Mouse (Mus musculus): ENCODE results near the gene Skap2. TPM values are rescaled to one million over a fixed set of nuclear protein-coding genes. Genes with fewer than 3 reads are reported as not detected.

Skap2 gene
- polyA plus RNA-seq, 1 experiment = 8.9 TPM

DNA sequence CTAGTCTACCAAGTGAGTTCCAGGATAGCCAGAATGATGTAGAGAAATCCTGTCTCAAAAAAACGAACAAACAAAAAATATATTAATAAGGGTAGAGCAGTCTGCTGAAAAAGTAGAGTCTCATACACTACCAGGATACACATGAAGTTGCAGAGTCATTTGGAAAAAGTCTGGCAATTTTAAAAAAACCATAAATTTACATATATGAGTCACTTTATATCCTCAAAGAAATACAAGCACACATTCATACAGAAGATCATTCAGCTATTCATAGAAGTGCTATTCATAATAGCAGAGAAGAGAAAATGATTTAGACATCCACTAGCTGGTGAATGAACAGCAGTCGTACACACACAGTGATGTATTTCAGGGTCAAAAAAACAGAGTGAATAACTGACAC is 24.4 kb downstream of the Skap2 start:
- H3K27ac ChIP-seq (ENCODE audit: control insufficient read depth, insufficient read depth, low read length) = no peak overlapping the region
- no peak overlapping the region for H3K4me3 ChIP-seq (ENCODE audit: control insufficient read depth, insufficient read depth, low read length)
- no peak for TF ChIP-seq POLR2A (IDR thresholded peaks at IDR 0.05; ENCODE audit: control insufficient read depth, extremely low read depth, insufficient read depth, low read length, poor library complexity)
- H3K4me1 ChIP-seq (replicated peaks; ENCODE audit: control insufficient read depth, insufficient read depth, low read length) = no peaks in the 10 kb centered on the region; the same call in 1 of the 2 replicates
- no peaks in the 10 kb centered on the region for H3K27me3 ChIP-seq (ENCODE audit: control insufficient read depth, insufficient read depth, low read length)
- H3K36me3 ChIP-seq (ENCODE audit: control insufficient read depth, insufficient read depth, low read length) = no peaks in the 10 kb centered on the region
- no peak for DNase-seq
- WGBS = 91% methylated on average over 2 of the region's 2 CpGs

DNA sequence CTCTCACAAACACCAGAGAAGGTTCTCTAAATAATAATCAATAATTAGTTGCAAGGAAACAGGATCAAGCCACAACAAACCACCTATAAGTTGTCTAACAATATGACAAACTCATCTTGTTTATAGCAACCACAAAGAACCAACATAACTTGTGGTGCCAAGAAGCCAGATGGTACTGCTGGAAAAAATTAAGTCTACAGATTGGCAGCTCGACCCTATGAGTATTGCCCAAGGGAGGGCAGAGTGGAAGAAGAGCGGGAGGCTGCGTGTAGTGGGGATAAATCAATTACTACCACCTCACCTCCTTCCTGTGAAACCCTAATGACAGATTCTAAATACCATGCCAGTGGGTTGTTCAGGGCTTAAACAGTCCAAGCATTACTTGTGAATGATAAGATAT is 34.7 kb downstream of the Skap2 start:
- Histone ChIP-seq H3K27ac (ENCODE audit: control insufficient read depth, insufficient read depth, low read length) (no peak overlapping the region), H3K4me3 (ENCODE audit: control insufficient read depth, insufficient read depth, low read length) (no peak overlapping the region), H3K4me1 (replicated peaks; ENCODE audit: control insufficient read depth, insufficient read depth, low read length) (no peaks in the 10 kb centered on the region), H3K27me3 (ENCODE audit: control insufficient read depth, insufficient read depth, low read length) (no peaks in the 10 kb centered on the region), H3K36me3 (ENCODE audit: control insufficient read depth, insufficient read depth, low read length) (no peaks in the 10 kb centered on the region)
- TF ChIP-seq CTCF (IDR thresholded peaks at IDR 0.05; ENCODE audit: borderline replicate concordance, control insufficient read depth, extremely low read depth, insufficient read depth, low read length, poor library complexity) (no peak), POLR2A (IDR thresholded peaks at IDR 0.05; ENCODE audit: control insufficient read depth, extremely low read depth, insufficient read depth, low read length, poor library complexity) (no peak)
- DNase-seq = no peak
- WGBS = 94% methylated on average over 3 of the region's 3 CpGs

DNA sequence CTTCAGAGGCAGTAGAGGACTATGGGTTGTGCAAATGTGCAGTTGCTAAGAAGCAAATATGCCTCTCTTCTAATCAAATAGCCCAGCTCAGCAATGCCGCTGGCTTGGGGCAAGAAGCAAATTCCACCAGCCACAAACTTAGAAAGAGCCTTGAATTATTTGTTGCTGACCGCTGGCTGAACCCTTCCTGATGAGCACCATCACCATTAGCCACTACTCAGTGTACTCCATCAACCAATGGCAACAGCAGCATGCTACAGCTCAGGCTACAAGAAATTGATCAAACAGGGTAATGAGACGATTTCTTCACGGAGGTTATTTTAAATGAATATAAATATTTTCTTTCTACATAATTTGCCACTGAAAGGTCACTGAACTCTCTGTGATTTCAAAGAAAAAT is 36.6 kb downstream of the Skap2 start:
- TF ChIP-seq POLR2A (IDR thresholded peaks at IDR 0.05; ENCODE audit: control insufficient read depth, extremely low read depth, insufficient read depth, low read length, poor library complexity) (no peak), CTCF (IDR thresholded peaks at IDR 0.05; ENCODE audit: borderline replicate concordance, control insufficient read depth, extremely low read depth, insufficient read depth, low read length, poor library complexity) (no peak)
- Histone ChIP-seq H3K4me1 (replicated peaks; ENCODE audit: control insufficient read depth, insufficient read depth, low read length) (no peaks in the 10 kb centered on the region), H3K4me3 (ENCODE audit: control insufficient read depth, insufficient read depth, low read length) (no peak overlapping the region), H3K27me3 (ENCODE audit: control insufficient read depth, insufficient read depth, low read length) (no peaks in the 10 kb centered on the region), H3K27ac (ENCODE audit: control insufficient read depth, insufficient read depth, low read length) (no peak overlapping the region), H3K36me3 (ENCODE audit: control insufficient read depth, insufficient read depth, low read length) (no peaks in the 10 kb centered on the region)
- DNase-seq = no peak
- 94% methylated on average over 4 of the region's 4 CpGs for WGBS

DNA sequence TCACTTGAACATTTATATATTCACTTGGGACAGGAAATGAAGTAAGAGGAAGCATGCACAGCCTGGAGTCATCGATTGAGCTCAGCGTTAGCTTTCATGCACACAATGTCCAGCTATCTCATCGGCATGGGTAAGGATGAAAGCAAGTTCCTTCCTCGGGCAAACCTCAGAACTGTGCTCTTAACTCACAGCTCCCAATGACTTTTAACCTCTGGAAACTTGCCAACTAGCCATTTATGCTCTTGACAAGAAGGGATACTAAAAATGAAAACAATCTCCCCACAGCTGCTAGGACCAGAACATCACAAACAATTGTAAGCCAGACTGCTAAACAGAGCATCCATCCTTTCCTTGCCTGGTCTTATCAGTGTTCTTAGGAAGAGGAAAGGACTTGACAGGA is 53.4 kb downstream of the Skap2 start:
- Histone ChIP-seq H3K27me3 (ENCODE audit: control insufficient read depth, insufficient read depth, low read length) (no peaks in the 10 kb centered on the region), H3K27ac (ENCODE audit: control insufficient read depth, insufficient read depth, low read length) (no peak overlapping the region), H3K4me3 (ENCODE audit: control insufficient read depth, insufficient read depth, low read length) (no peak overlapping the region), H3K4me1 (replicated peaks; ENCODE audit: control insufficient read depth, insufficient read depth, low read length) (no peaks in the 10 kb centered on the region), H3K36me3 (ENCODE audit: control insufficient read depth, insufficient read depth, low read length) (no peaks in the 10 kb centered on the region)
- TF ChIP-seq POLR2A (IDR thresholded peaks at IDR 0.05; ENCODE audit: control insufficient read depth, extremely low read depth, insufficient read depth, low read length, poor library complexity) (no peak), CTCF (IDR thresholded peaks at IDR 0.05; ENCODE audit: borderline replicate concordance, control insufficient read depth, extremely low read depth, insufficient read depth, low read length, poor library complexity) (no peak)
- 42% methylated on average over 4 of the region's 4 CpGs for WGBS
- DNase-seq = no peak

DNA sequence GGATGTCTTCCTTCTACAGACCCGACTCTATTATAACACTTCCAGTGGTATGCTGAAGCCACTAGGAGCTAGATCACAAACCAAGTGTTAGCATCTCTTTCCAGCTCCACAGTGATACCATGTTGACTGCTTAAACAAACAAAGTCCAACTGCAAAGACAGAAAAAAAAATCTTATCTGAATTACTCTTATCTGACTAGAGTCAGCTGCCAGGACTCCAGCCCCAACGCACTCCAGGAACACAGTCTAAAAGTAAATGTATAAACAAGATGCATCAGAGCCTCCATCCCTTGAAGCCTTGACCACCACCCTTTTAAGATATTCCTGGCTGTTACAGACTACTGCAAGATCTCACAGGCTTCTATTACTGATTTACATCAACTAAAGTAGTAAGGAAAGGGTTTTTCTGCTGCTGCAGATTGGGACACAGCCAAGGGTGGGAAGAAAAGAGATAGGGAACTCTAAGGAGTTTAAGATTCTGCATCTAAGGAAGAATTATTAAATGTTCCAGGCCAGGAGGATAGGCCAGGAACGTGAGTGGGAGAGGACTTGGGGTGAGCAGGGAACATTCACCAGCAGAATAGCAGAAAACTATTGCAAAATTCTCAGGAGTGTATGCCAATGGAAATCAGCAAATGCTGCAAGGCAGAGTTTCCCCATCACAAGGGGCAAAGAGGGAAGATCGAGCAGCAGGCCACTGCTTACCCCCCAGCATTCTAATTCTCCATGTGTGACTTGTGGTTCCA is 56.1 kb downstream of the Skap2 start:
- H3K27ac ChIP-seq (ENCODE audit: control insufficient read depth, insufficient read depth, low read length) = no peak overlapping the region
- TF ChIP-seq CTCF (IDR thresholded peaks at IDR 0.05; ENCODE audit: borderline replicate concordance, control insufficient read depth, extremely low read depth, insufficient read depth, low read length, poor library complexity) (no peak), POLR2A (IDR thresholded peaks at IDR 0.05; ENCODE audit: control insufficient read depth, extremely low read depth, insufficient read depth, low read length, poor library complexity) (no peak)
- no peak for DNase-seq
- no peaks in the 10 kb centered on the region for H3K4me1 ChIP-seq (replicated peaks; ENCODE audit: control insufficient read depth, insufficient read depth, low read length)
- no peaks in the 10 kb centered on the region for H3K36me3 ChIP-seq (ENCODE audit: control insufficient read depth, insufficient read depth, low read length)
- H3K4me3 ChIP-seq (ENCODE audit: control insufficient read depth, insufficient read depth, low read length) = no peak overlapping the region
- H3K27me3 ChIP-seq (ENCODE audit: control insufficient read depth, insufficient read depth, low read length) = no peaks in the 10 kb centered on the region
- WGBS = 90% methylated on average over 4 of the region's 4 CpGs

DNA sequence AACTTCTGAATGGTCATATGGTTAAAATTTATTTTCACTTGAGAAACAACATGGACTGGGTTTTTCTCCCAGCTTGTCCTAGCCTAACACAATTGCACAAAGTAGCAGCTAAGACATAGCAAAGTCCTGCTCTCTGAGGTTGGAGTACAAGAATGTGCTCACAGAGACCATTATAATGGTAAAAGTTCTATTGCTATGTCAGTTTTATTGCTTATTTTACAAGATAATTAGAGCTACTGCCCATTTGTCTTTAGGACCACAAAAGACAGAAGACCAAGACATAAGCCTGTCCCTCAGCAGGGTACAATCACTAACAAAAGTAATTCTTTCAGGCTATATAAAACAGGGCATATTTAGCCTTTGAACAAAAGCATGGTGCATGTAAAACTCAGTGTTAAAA is 64.7 kb downstream of the Skap2 start:
- H3K4me3 ChIP-seq (ENCODE audit: control insufficient read depth, insufficient read depth, low read length) = no peak overlapping the region
- no peaks in the 10 kb centered on the region for H3K4me1 ChIP-seq (replicated peaks; ENCODE audit: control insufficient read depth, insufficient read depth, low read length)
- H3K27me3 ChIP-seq (ENCODE audit: control insufficient read depth, insufficient read depth, low read length) = no peaks in the 10 kb centered on the region
- no peak for DNase-seq
- no peak overlapping the region for H3K27ac ChIP-seq (ENCODE audit: control insufficient read depth, insufficient read depth, low read length)
- H3K36me3 ChIP-seq (ENCODE audit: control insufficient read depth, insufficient read depth, low read length) = no peaks in the 10 kb centered on the region
- TF ChIP-seq CTCF (IDR thresholded peaks at IDR 0.05; ENCODE audit: borderline replicate concordance, control insufficient read depth, extremely low read depth, insufficient read depth, low read length, poor library complexity) = no peak
- no peak for TF ChIP-seq POLR2A (IDR thresholded peaks at IDR 0.05; ENCODE audit: control insufficient read depth, extremely low read depth, insufficient read depth, low read length, poor library complexity)

DNA sequence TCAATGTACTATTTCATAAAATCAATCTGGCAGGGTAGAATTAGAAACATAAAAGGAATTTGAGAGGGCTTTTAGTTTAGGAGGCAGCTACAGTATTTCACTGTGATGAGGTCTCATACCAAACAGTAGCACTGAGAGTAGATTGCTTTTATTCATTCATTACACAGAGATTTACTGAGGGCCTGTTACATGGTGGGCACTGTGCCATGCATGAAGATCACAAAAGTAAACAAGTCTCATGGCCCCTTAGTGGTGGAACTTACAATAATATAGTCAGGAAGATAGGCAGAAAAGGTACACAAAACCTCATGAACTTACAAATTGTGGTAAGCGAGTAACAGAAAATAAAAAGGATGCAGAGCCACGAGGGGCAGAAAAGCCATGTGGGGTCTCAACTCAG is 67.4 kb downstream of the Skap2 start:
- no peak overlapping the region for H3K4me3 ChIP-seq (ENCODE audit: control insufficient read depth, insufficient read depth, low read length)
- H3K27ac ChIP-seq (ENCODE audit: control insufficient read depth, insufficient read depth, low read length) = no peak overlapping the region
- DNase-seq = no peak
- TF ChIP-seq POLR2A (IDR thresholded peaks at IDR 0.05; ENCODE audit: control insufficient read depth, extremely low read depth, insufficient read depth, low read length, poor library complexity) (no peak), CTCF (IDR thresholded peaks at IDR 0.05; ENCODE audit: borderline replicate concordance, control insufficient read depth, extremely low read depth, insufficient read depth, low read length, poor library complexity) (no peak)
- 62% methylated on average over 2 of the region's 2 CpGs for WGBS
- no peaks in the 10 kb centered on the region for H3K4me1 ChIP-seq (replicated peaks; ENCODE audit: control insufficient read depth, insufficient read depth, low read length)
- H3K27me3 ChIP-seq (ENCODE audit: control insufficient read depth, insufficient read depth, low read length) = no peaks in the 10 kb centered on the region
- H3K36me3 ChIP-seq (ENCODE audit: control insufficient read depth, insufficient read depth, low read length) = no peaks in the 10 kb centered on the region

Data from thymus, adult 2 months (tissue).